Mouse (Mus musculus) CD4-positive, CD25-positive, alpha-beta regulatory T cell, adult 2 months (primary cell): ENCODE data around the gene Reg4.
A peak's percentile ranks its signal among the peaks of the same experiment; 100 is the strongest.

Source experiments
- DNase-seq: peaks from one replicate; pipeline ENCODE4 v3.0.0-alpha.2; 2012; ENCODE audit warnings: low read depth, low spot score

Gene Reg4

GRCm38 (mm10) chr3:98221856-98222255, at the start of gene Reg4:
TSS of gene Reg4 (plus strand) at chr3:98222156.
- no peak for DNase-seq

- DNase-seq, result no peak
These were observed 43.6 kb upstream of the Reg4 start for GRCm38 (mm10) chr3:98178340-98178739.

GRCm38 (mm10) chr3:98180805-98181204, 41.2 kb upstream of the Reg4 start:
- DNase-seq, result peak; percentile 7

GRCm38 (mm10) chr3:98185163-98185714, 36.7 kb upstream of the Reg4 start:
- DNase-seq, result no peak

- DNase-seq, result no peak
These were observed 34.2 kb upstream of the Reg4 start for GRCm38 (mm10) chr3:98187777-98188176.

- no peak for DNase-seq
These were observed 24.0 kb upstream of the Reg4 start for GRCm38 (mm10) chr3:98197711-98198532.

- no peak for DNase-seq
These were observed 22.2 kb upstream of the Reg4 start for GRCm38 (mm10) chr3:98199747-98200146.

GRCm38 (mm10) chr3:98203282-98203681, 18.7 kb upstream of the Reg4 start:
- no peak for DNase-seq

GRCm38 (mm10) chr3:98206977-98207376, 15.0 kb upstream of the Reg4 start:
- no peak for DNase-seq

GRCm38 (mm10) chr3:98209161-98209560, 12.8 kb upstream of the Reg4 start:
- DNase-seq, result no peak

GRCm38 (mm10) chr3:98210860-98211259, 11.1 kb upstream of the Reg4 start:
- DNase-seq, result no peak

- no peak for DNase-seq
These were observed 10.5 kb upstream of the Reg4 start for GRCm38 (mm10) chr3:98211301-98212081.

- no peak for DNase-seq
These were observed 5.7 kb upstream of the Reg4 start for GRCm38 (mm10) chr3:98216296-98216695.

GRCm38 (mm10) chr3:98223263-98223662, 1.3 kb downstream of the Reg4 start:
- DNase-seq, result no peak

- peak; percentile 36 for DNase-seq
These were observed 2.0 kb downstream of the Reg4 start for GRCm38 (mm10) chr3:98223783-98224580.

GRCm38 (mm10) chr3:98224975-98225374, 3.0 kb downstream of the Reg4 start:
- no peak for DNase-seq

GRCm38 (mm10) chr3:98225746-98226145, 3.8 kb downstream of the Reg4 start:
- DNase-seq, result no peak

GRCm38 (mm10) chr3:98226988-98227610, 5.1 kb downstream of the Reg4 start:
- DNase-seq, result peak; percentile 81

GRCm38 (mm10) chr3:98227763-98228162, 5.8 kb downstream of the Reg4 start:
- DNase-seq, result no peak

- DNase-seq, result no peak
These were observed 8.0 kb downstream of the Reg4 start for GRCm38 (mm10) chr3:98229943-98230342.

- DNase-seq, result no peak
These were observed 11.5 kb downstream of the Reg4 start for GRCm38 (mm10) chr3:98233504-98233903.
